In the genomic region with DNA sequence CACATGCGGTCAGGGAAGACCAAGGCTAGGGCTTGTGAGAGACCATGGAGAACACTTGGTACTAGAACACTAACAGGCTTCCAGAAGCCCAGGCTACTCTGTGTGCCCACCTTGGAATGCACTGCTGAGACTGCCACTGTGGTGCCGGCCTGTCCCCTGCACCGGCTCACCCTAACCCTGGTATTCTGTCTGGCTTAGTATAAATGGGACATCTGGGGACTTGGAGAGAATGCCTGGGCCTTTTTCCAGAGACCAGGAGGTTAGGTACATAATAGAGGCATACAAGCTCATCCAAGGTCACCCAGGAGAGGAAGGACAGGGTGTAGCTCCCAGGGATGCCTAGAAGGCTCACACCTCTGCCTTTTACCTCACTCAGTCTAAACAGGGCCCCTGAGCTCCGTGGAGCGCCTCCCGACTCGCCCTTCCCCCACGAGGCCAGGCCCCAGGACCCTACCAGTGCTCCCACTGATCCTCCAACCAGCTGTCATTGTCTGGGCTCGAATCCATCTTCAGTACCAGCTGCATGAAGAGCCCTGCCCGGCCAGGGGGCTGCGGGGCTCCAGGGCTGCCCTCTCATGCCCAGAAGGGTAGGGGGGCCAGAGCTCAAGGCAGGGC, we compare ENCODE assay signal across 8 mouse cellular contexts. TPM values are rescaled to one million over a fixed set of nuclear protein-coding genes. Genes with fewer than 3 reads are reported as not detected.
A peak's percentile ranks its signal among the peaks of the same experiment; 100 is the strongest.
DNase-seq lines count a peak whose midpoint lies in the region; ATAC-seq lines count a peak whose summit lies in the region.
"Had no signal": no experiment of that assay in that cellular context is flagged by ENCODE, and none has a peak within 500 bp of the region (broad histone marks: within the 10 kb centered on the region; RNA-seq: fewer than 3 reads in every experiment).

No protein-coding gene starts in this region.

- peak overlapping the region; percentile 30 for H3K4me3 ChIP-seq in forebrain, embryonic 11.5 days (ENCODE audit: low read depth, low read length)
- peak overlapping the region; percentile 41 for H3K4me3 ChIP-seq in intestine, embryonic 16.5 days (ENCODE audit: low read length)
- peak overlapping the region; percentile 26 for H3K4me3 ChIP-seq in neural tube, embryonic 14.5 days (ENCODE audit: low read depth, low read length)

- DNase-seq in left cerebral cortex, postnatal 4 days = peak; percentile 83
- no peak for DNase-seq in left cerebral cortex, postnatal 36 days (ENCODE audit: low spot score in 2 of 2)
- DNase-seq in forebrain, embryonic 11.5 days (ENCODE audit: low spot score) = no peak
- no peak for DNase-seq in gastrocnemius, postnatal 36 days
- no peak for DNase-seq in frontal cortex, adult 2 months (ENCODE audit: extremely low spot score in 1 of 2, low spot score in 1 of 2)
- DNase-seq: lung, postnatal 36 days had no signal

- H3K27ac ChIP-seq in forebrain, embryonic 11.5 days (ENCODE audit: low read depth, low read length) = peak overlapping the region; percentile 83
- peak overlapping the region; percentile 55 for H3K27ac ChIP-seq in intestine, embryonic 16.5 days (ENCODE audit: low read length)
- H3K27ac ChIP-seq in neural tube, embryonic 14.5 days (ENCODE audit: low read depth, low read length) = peak overlapping the region; percentile 86

- peaks cover 5% of the 10 kb centered on the region; the same call in 1 of the 2 replicates for H3K36me3 ChIP-seq in forebrain, embryonic 11.5 days (ENCODE audit: control insufficient read depth, insufficient read depth, low read length)
- no peaks in the 10 kb centered on the region for H3K36me3 ChIP-seq in intestine, embryonic 16.5 days (ENCODE audit: control insufficient read depth, insufficient read depth, low read length)
- peaks cover 6% of the 10 kb centered on the region; the same call in 1 of the 2 replicates for H3K36me3 ChIP-seq in neural tube, embryonic 14.5 days (ENCODE audit: control insufficient read depth, insufficient read depth, low read length)

- H3K9ac ChIP-seq in forebrain, embryonic 11.5 days (ENCODE audit: low read length) = peak overlapping the region; percentile 54
- peak overlapping the region; percentile 63 for H3K9ac ChIP-seq in intestine, embryonic 16.5 days (ENCODE audit: low read depth, low read length)
- H3K9ac ChIP-seq in neural tube, embryonic 14.5 days (replicated peaks; ENCODE audit: low read depth, low read length) = peak overlapping the region; percentile 50

- peak overlapping the region; percentile 56 for H3K4me2 ChIP-seq in forebrain, embryonic 11.5 days (ENCODE audit: low read depth, low read length, severe bottlenecking)
- peak overlapping the region; percentile 48 for H3K4me2 ChIP-seq in intestine, embryonic 16.5 days (ENCODE audit: low read depth, low read length)
- H3K4me2 ChIP-seq in neural tube, embryonic 14.5 days (ENCODE audit: low read depth, low read length) = peak overlapping the region; percentile 56

- peaks cover 30% of the 10 kb centered on the region for H3K4me1 ChIP-seq in forebrain, embryonic 11.5 days (replicated peaks; ENCODE audit: control insufficient read depth, insufficient read depth, low read length)
- H3K4me1 ChIP-seq in intestine, embryonic 16.5 days (ENCODE audit: control insufficient read depth, insufficient read depth, low read length) = peaks cover 30% of the 10 kb centered on the region
- H3K4me1 ChIP-seq in neural tube, embryonic 14.5 days (ENCODE audit: control insufficient read depth, insufficient read depth, low read length) = peaks cover 54% of the 10 kb centered on the region

- intact Hi-C loops in left cerebral cortex, postnatal 4 days (cut with DNase I) = no loop called here
- intact Hi-C loops in left cerebral cortex, postnatal 36 days (cut with DNase I) = no loop called here
- intact Hi-C loops in gastrocnemius, postnatal 36 days (cut with DNase I) = no loop called here

- WGBS in forebrain, embryonic 11.5 days = 24% methylated on average over 11 of the region's 11 CpGs
- WGBS in intestine, embryonic 16.5 days = 30% methylated on average over 11 of the region's 11 CpGs
- 18% methylated on average over 11 of the region's 11 CpGs for WGBS in neural tube, embryonic 14.5 days

- no peak for ATAC-seq in forebrain, embryonic 11.5 days (replicated peaks; ENCODE audit: low FRiP score)
- no peak for ATAC-seq in intestine, embryonic 16.5 days
- ATAC-seq in neural tube, embryonic 14.5 days (ENCODE audit: low read depth) = no peak

- H3K9me3 ChIP-seq in forebrain, embryonic 11.5 days (ENCODE audit: control insufficient read depth, low read length) = no peaks in the 10 kb centered on the region
- H3K9me3 ChIP-seq in intestine, embryonic 16.5 days (ENCODE audit: control insufficient read depth, low read length) = no peaks in the 10 kb centered on the region
- H3K9me3 ChIP-seq in neural tube, embryonic 14.5 days (ENCODE audit: control insufficient read depth, low read length) = no peaks in the 10 kb centered on the region

- no peaks in the 10 kb centered on the region for H3K27me3 ChIP-seq in forebrain, embryonic 11.5 days (ENCODE audit: control insufficient read depth, insufficient read depth, low read length)
- H3K27me3 ChIP-seq in intestine, embryonic 16.5 days (replicated peaks; ENCODE audit: control insufficient read depth, insufficient read depth, low read length) = no peaks in the 10 kb centered on the region
- H3K27me3 ChIP-seq in neural tube, embryonic 14.5 days (ENCODE audit: control insufficient read depth, insufficient read depth, low read length) = no peaks in the 10 kb centered on the region

RNA-seq across cellular contexts. Expression of a gene that starts 9.3 kb away (rescaled TPM):
- 100 to 1,000 TPM; 306 to 339 TPM for total RNA-seq in left cerebral cortex, postnatal 4 days (2021)
- 100 to 1,000 TPM; 344 to 389 TPM for total RNA-seq in left cerebral cortex, postnatal 36 days (2021)
- polyA plus RNA-seq in forebrain, embryonic 11.5 days (2014; fragmentation: Nextera tagmentation; extraction: Ambion mirVana) = 35.9 and 41.4 TPM in 2 replicates
- 10.6 and 11.2 TPM in 2 replicates for polyA plus RNA-seq in intestine, embryonic 16.5 days (2015; fragmentation: Nextera tagmentation; extraction: Ambion mirVana)
- 51.8 and 64.3 TPM in 2 replicates for polyA plus RNA-seq in neural tube, embryonic 14.5 days (2014; fragmentation: Nextera tagmentation; extraction: Ambion mirVana)
- 1 to 10 TPM; 6.9 to 7.2 TPM for total RNA-seq in gastrocnemius, postnatal 36 days (2021)
- polyA plus RNA-seq in frontal cortex, adult 2 months (2012; rRNA removed) = 288 and 299 TPM in 2 replicates

RNA-seq across cellular contexts. Expression of a gene that starts 9.5 kb away (rescaled TPM):
- total RNA-seq in left cerebral cortex, postnatal 4 days (2021) = 1 to 10 TPM; 2.8 to 3.2 TPM
- 1 to 10 TPM; 3.6 to 4.2 TPM for total RNA-seq in left cerebral cortex, postnatal 36 days (2021)
- polyA plus RNA-seq in forebrain, embryonic 11.5 days (2014; fragmentation: Nextera tagmentation; extraction: Ambion mirVana) = 2.3 and 3.6 TPM in 2 replicates
- polyA plus RNA-seq in intestine, embryonic 16.5 days (2015; fragmentation: Nextera tagmentation; extraction: Ambion mirVana) = 5.0 and 5.6 TPM in 2 replicates
- 3.9 and 4.2 TPM in 2 replicates for polyA plus RNA-seq in neural tube, embryonic 14.5 days (2014; fragmentation: Nextera tagmentation; extraction: Ambion mirVana)
- total RNA-seq in gastrocnemius, postnatal 36 days (2021) = under 1 TPM; 0.81 to 0.99 TPM
- polyA plus RNA-seq in frontal cortex, adult 2 months (2012; rRNA removed) = 6.9 and 7.5 TPM in 2 replicates

RNA-seq across cellular contexts. Expression of a gene that starts 17.1 kb away (rescaled TPM):
- total RNA-seq in left cerebral cortex, postnatal 4 days (2021) = under 1 TPM; 0.60 to 0.72 TPM
- total RNA-seq in left cerebral cortex, postnatal 36 days (2021) = under 1 TPM; 0.47 to 0.97 TPM
- polyA plus RNA-seq in forebrain, embryonic 11.5 days (2014; fragmentation: Nextera tagmentation; extraction: Ambion mirVana) = 16.1 and 16.4 TPM in 2 replicates
- polyA plus RNA-seq in intestine, embryonic 16.5 days (2015; fragmentation: Nextera tagmentation; extraction: Ambion mirVana) = 11.8 and 12.3 TPM in 2 replicates
- polyA plus RNA-seq in neural tube, embryonic 14.5 days (2014; fragmentation: Nextera tagmentation; extraction: Ambion mirVana) = 0.97 and 2.2 TPM in 2 replicates
- total RNA-seq in gastrocnemius, postnatal 36 days (2021) = under 1 TPM; 0.52 to 0.84 TPM
- polyA plus RNA-seq in frontal cortex, adult 2 months (2012; rRNA removed) = 0.50 and 0.66 TPM in 2 replicates

RNA-seq across cellular contexts. Expression of a gene that starts 17.3 kb away (rescaled TPM):
- 10 to 100 TPM; 34.0 to 34.5 TPM for total RNA-seq in left cerebral cortex, postnatal 4 days (2021)
- total RNA-seq in left cerebral cortex, postnatal 36 days (2021) = 10 to 100 TPM; 33.4 to 34.1 TPM
- polyA plus RNA-seq in forebrain, embryonic 11.5 days (2014; fragmentation: Nextera tagmentation; extraction: Ambion mirVana) = 18.2 and 22.9 TPM in 2 replicates
- polyA plus RNA-seq in intestine, embryonic 16.5 days (2015; fragmentation: Nextera tagmentation; extraction: Ambion mirVana) = 66.2 and 70.8 TPM in 2 replicates
- 32.4 and 37.0 TPM in 2 replicates for polyA plus RNA-seq in neural tube, embryonic 14.5 days (2014; fragmentation: Nextera tagmentation; extraction: Ambion mirVana)
- 10 to 100 TPM; 14.1 to 23.0 TPM for total RNA-seq in gastrocnemius, postnatal 36 days (2021)
- 42.4 and 46.2 TPM in 2 replicates for polyA plus RNA-seq in frontal cortex, adult 2 months (2012; rRNA removed)

RNA-seq across cellular contexts. Expression of a gene that starts 42.0 kb away (rescaled TPM):
- total RNA-seq in left cerebral cortex, postnatal 4 days (2021) = 10 to 100 TPM; 74.6 to 75.8 TPM
- total RNA-seq in left cerebral cortex, postnatal 36 days (2021) = 100 to 1,000 TPM; 109 to 122 TPM
- 24.0 and 25.5 TPM in 2 replicates for polyA plus RNA-seq in forebrain, embryonic 11.5 days (2014; fragmentation: Nextera tagmentation; extraction: Ambion mirVana)
- 14.5 and 15.3 TPM in 2 replicates for polyA plus RNA-seq in intestine, embryonic 16.5 days (2015; fragmentation: Nextera tagmentation; extraction: Ambion mirVana)
- polyA plus RNA-seq in neural tube, embryonic 14.5 days (2014; fragmentation: Nextera tagmentation; extraction: Ambion mirVana) = 41.7 and 43.5 TPM in 2 replicates
- total RNA-seq in gastrocnemius, postnatal 36 days (2021) = 10 to 100 TPM; 16.9 to 21.9 TPM
- 94.1 and 100 TPM in 2 replicates for polyA plus RNA-seq in frontal cortex, adult 2 months (2012; rRNA removed)
